Mouse (Mus musculus): Measurements from ENCODE around the gene Aldh2. TPM values are rescaled to one million over a fixed set of nuclear protein-coding genes. Genes with fewer than 3 reads are reported as not detected.
"Not testable (repeated sequence)": the region's sequence is repeated elsewhere in the genome, so short reads cannot be mapped to it uniquely, and the experiment has no call there.

Gene Aldh2
- 95.0 and 119 TPM in 2 replicates for polyA plus RNA-seq (2015; fragmentation: Nextera tagmentation; extraction: Ambion mirVana)

- H3K27me3 ChIP-seq: no peaks in the 10 kb centered on the region
- WGBS: 4% methylated on average over 47 of the region's 47 CpGs
- H3K9me3 ChIP-seq (replicated peaks): no peaks in the 10 kb centered on the region
- H3K27ac ChIP-seq: peak within 1 kb of the TSS; percentile 41
- H3K36me3 ChIP-seq: no peaks in the 10 kb centered on the region
- H3K9ac ChIP-seq: peak within 1 kb of the TSS; percentile 64
- H3K4me1 ChIP-seq (replicated peaks): peaks cover 38% of the 10 kb centered on the region
- peak within 1 kb of the TSS; percentile 61 for H3K4me3 ChIP-seq
- peak within 1 kb of the TSS; percentile 89 for H3K4me2 ChIP-seq
- peak; percentile 85 for ATAC-seq (replicated peaks; ENCODE audit: insufficient number of reproducible peaks, insufficient read depth, low FRiP score, low read depth)
These were observed at the start of gene Aldh2 for GRCm38 (mm10) chr5:121593451-121594401. Aldh2 (minus strand) TSS chr5:121593824.

- H3K27ac ChIP-seq: no peak overlapping the region
- WGBS: 83% methylated on average over 9 of the region's 9 CpGs
- no peaks in the 10 kb centered on the region for H3K4me1 ChIP-seq (replicated peaks)
- H3K36me3 ChIP-seq: no peaks in the 10 kb centered on the region
- no peak overlapping the region for H3K4me3 ChIP-seq
- ATAC-seq (replicated peaks; ENCODE audit: insufficient number of reproducible peaks, insufficient read depth, low FRiP score, low read depth): no peak
- no peaks in the 10 kb centered on the region for H3K9me3 ChIP-seq (replicated peaks)
- no peak overlapping the region for H3K4me2 ChIP-seq
- no peaks in the 10 kb centered on the region for H3K27me3 ChIP-seq
- H3K9ac ChIP-seq: no peak overlapping the region
These were observed 46.0 kb upstream of the Aldh2 start for GRCm38 (mm10) chr5:121639601-121640000.

- Histone ChIP-seq H3K9me3 (replicated peaks) (no peaks in the 10 kb centered on the region), H3K27me3 (no peaks in the 10 kb centered on the region), H3K36me3 (no peaks in the 10 kb centered on the region), H3K4me1 (replicated peaks) (no peaks in the 10 kb centered on the region), H3K4me3 (no peak overlapping the region), H3K9ac (no peak overlapping the region), H3K27ac (no peak overlapping the region), H3K4me2 (no peak overlapping the region)
- WGBS: 79% methylated on average over 6 of the region's 6 CpGs
- ATAC-seq (replicated peaks; ENCODE audit: insufficient number of reproducible peaks, insufficient read depth, low FRiP score, low read depth): no peak
These were observed 43.7 kb upstream of the Aldh2 start for GRCm38 (mm10) chr5:121637296-121637695.

GRCm38 (mm10) chr5:121634668-121635067 is 41.0 kb upstream of the Aldh2 start:
- Histone ChIP-seq H3K27ac (no peak overlapping the region), H3K9me3 (replicated peaks) (no peaks in the 10 kb centered on the region), H3K27me3 (no peaks in the 10 kb centered on the region), H3K4me3 (no peak overlapping the region), H3K36me3 (no peaks in the 10 kb centered on the region), H3K9ac (no peak overlapping the region), H3K4me2 (no peak overlapping the region), H3K4me1 (replicated peaks) (no peaks in the 10 kb centered on the region)
- no peak for ATAC-seq (replicated peaks; ENCODE audit: insufficient number of reproducible peaks, insufficient read depth, low FRiP score, low read depth)
- 86% methylated on average over 5 of the region's 5 CpGs for WGBS

DNA sequence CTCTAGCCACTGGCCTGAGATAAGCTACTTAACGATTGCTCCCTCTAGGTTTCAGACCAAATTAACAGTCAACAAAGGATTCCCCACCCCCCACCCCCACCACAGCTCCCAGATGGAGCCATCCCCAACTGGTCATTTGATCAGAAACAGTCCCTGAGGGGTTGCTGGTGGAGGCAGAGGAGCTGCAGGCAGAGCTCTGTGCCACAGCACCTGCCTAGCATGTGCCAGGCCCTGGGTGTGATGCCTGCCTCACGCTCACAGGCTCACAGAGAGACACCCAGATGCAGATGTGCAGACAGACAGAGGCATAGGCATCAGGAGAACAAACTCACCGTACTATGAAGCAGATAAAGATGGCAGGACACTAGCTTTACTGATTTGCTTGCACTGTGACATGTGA is 39.2 kb upstream of the Aldh2 start:
- Histone ChIP-seq H3K27me3 (no peaks in the 10 kb centered on the region), H3K4me1 (replicated peaks) (no peaks in the 10 kb centered on the region), H3K27ac (no peak overlapping the region), H3K9me3 (replicated peaks) (no peaks in the 10 kb centered on the region), H3K36me3 (no peaks in the 10 kb centered on the region), H3K4me3 (no peak overlapping the region), H3K4me2 (no peak overlapping the region), H3K9ac (no peak overlapping the region)
- ATAC-seq (replicated peaks; ENCODE audit: insufficient number of reproducible peaks, insufficient read depth, low FRiP score, low read depth): no peak
- 35% methylated on average over 3 of the region's 3 CpGs for WGBS

DNA sequence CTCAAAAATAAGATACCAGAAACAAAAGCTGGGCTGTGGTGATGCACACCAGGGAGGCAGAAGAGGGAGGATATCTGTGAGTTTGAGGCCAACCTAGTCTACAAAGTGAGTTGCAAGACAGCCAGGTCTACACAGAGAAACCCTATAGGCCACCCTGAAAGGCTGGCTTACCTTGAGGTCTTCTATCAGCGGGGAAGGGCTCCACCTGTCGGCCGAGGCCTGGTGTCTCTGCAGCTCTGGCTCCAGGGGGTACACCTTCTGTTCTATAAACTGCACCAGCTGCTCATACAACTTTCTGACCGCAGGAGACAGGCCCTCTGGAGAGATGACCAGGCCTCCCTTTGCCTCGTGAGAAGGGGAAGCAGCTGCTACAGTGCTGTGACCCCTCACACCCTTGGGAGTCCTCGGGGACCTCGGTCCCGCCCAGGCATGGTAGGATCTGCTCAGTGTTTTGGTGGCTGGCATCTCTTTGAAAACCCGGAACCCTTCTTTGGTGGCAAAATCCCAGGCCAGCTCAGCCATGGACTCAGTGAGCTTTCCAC is 37.6 kb upstream of the Aldh2 start:
- not testable (repeated sequence) for H3K27ac ChIP-seq; ATAC-seq (replicated peaks; ENCODE audit: insufficient number of reproducible peaks, insufficient read depth, low FRiP score, low read depth)
- 61% methylated on average over 9 of the region's 9 CpGs for WGBS

DNA sequence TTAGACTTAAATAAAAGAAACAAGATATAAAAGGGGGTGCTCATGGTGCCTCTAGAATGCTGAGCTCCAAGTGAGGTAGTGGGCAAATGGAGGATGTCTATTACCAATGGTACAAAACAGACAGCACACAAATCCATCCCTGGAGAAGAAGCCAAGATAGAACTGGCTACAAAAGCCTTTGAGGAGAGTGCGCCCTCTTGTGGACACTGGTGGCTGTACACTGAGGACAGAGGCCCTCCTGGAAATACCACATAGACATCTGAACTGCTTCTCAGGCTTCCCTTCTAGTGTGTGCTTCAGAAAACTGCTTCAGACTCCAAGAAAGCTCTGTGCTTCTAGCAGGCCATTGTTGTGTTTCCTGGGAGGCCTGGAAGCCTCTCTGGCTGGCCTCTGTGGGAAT is 34.2 kb upstream of the Aldh2 start:
- H3K27me3 ChIP-seq: no peaks in the 10 kb centered on the region
- H3K9me3 ChIP-seq (replicated peaks): no peaks in the 10 kb centered on the region
- ATAC-seq (replicated peaks; ENCODE audit: insufficient number of reproducible peaks, insufficient read depth, low FRiP score, low read depth): no peak
- H3K36me3 ChIP-seq: no peaks in the 10 kb centered on the region
- no peak overlapping the region for H3K27ac ChIP-seq
- H3K4me1 ChIP-seq (replicated peaks): no peaks in the 10 kb centered on the region
- WGBS: 0% methylated on average over 1 of the region's 1 CpGs
- no peak overlapping the region for H3K4me2 ChIP-seq
- no peak overlapping the region for H3K4me3 ChIP-seq
- H3K9ac ChIP-seq: no peak overlapping the region

More for the DNA sequence above, 37.6 kb upstream of the Aldh2 start:
- H3K4me2 ChIP-seq; H3K9ac ChIP-seq; H3K27me3 ChIP-seq; H3K9me3 ChIP-seq (replicated peaks); H3K4me3 ChIP-seq; H3K36me3 ChIP-seq; H3K4me1 ChIP-seq (replicated peaks): not testable (repeated sequence)

DNA sequence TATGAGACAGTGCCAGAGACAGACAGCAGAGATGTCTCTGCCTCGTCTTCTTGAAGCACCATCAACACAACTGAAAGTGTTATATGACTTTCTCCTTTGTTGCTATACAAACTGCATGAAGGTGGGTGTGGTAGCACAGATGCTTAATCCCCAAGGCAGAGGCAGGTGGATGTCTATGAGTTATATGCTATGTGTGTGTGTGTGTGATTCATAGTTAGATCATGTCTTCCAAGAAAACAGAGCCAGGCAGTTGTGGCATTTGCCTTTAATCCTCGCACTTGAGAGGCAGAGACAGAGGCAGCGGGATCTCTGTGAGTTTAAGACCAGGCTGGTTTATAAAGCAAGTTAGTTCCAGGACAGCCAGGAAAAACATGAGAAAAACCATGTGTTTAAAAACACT is 29.6 kb upstream of the Aldh2 start:
- WGBS: 84% methylated on average over 3 of the region's 3 CpGs

DNA sequence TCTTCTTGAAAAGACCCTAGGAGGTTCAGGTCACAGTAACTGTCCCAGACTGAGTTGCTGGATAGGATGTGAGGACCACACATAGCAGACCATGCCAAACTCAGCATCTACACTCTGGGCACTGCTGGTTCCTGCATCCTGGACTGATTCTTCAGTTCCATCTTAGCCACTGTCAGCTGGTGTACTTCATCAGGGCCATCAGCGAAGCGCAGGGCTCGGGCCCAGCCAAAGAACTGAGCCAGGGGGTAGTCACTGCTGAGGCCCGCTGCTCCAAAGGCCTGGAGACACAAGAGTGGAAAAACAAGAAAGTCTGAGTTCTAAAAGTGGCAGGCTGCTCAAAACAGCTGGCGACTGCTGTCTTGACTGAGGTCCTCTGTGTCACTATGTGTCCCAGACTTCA is 27.5 kb upstream of the Aldh2 start:
- no peak overlapping the region for H3K27ac ChIP-seq
- H3K9me3 ChIP-seq (replicated peaks): no peaks in the 10 kb centered on the region
- H3K4me3 ChIP-seq: no peak overlapping the region
- no peak for ATAC-seq (replicated peaks; ENCODE audit: insufficient number of reproducible peaks, insufficient read depth, low FRiP score, low read depth)
- no peaks in the 10 kb centered on the region for H3K36me3 ChIP-seq
- no peak overlapping the region for H3K9ac ChIP-seq
- no peaks in the 10 kb centered on the region for H3K27me3 ChIP-seq
- H3K4me1 ChIP-seq (replicated peaks): peaks cover 7% of the 10 kb centered on the region
- WGBS: 92% methylated on average over 5 of the region's 5 CpGs
- no peak overlapping the region for H3K4me2 ChIP-seq

More for the DNA sequence above, 29.6 kb upstream of the Aldh2 start:
- no peak overlapping the region for H3K4me3 ChIP-seq
- H3K27ac ChIP-seq: no peak overlapping the region
- ATAC-seq (replicated peaks; ENCODE audit: insufficient number of reproducible peaks, insufficient read depth, low FRiP score, low read depth): no peak
- H3K27me3 ChIP-seq: no peaks in the 10 kb centered on the region
- H3K9me3 ChIP-seq (replicated peaks): no peaks in the 10 kb centered on the region
- no peaks in the 10 kb centered on the region for H3K36me3 ChIP-seq
- no peak overlapping the region for H3K9ac ChIP-seq
- peaks cover 7% of the 10 kb centered on the region for H3K4me1 ChIP-seq (replicated peaks)
- no peak overlapping the region for H3K4me2 ChIP-seq

GRCm38 (mm10) chr5:121618592-121619513 is 25.2 kb upstream of the Aldh2 start, which contains the start of gene Acad12:
Acad12 (minus strand) TSS chr5:121618938.
- H3K4me3 ChIP-seq: peak within 1 kb of the TSS; percentile 78
- peaks cover 7% of the 10 kb centered on the region for H3K4me1 ChIP-seq (replicated peaks)
- H3K27me3 ChIP-seq: no peaks in the 10 kb centered on the region
- peak within 1 kb of the TSS; percentile 65 for H3K4me2 ChIP-seq
- H3K36me3 ChIP-seq: no peaks in the 10 kb centered on the region
- no peaks in the 10 kb centered on the region for H3K9me3 ChIP-seq (replicated peaks)
- under 1% methylated on average over 55 of the region's 58 CpGs for WGBS
- peak within 1 kb of the TSS; percentile 84 for H3K9ac ChIP-seq
- peak within 1 kb of the TSS; percentile 86 for H3K27ac ChIP-seq
- ATAC-seq (replicated peaks; ENCODE audit: insufficient number of reproducible peaks, insufficient read depth, low FRiP score, low read depth): peak; percentile 88

DNA sequence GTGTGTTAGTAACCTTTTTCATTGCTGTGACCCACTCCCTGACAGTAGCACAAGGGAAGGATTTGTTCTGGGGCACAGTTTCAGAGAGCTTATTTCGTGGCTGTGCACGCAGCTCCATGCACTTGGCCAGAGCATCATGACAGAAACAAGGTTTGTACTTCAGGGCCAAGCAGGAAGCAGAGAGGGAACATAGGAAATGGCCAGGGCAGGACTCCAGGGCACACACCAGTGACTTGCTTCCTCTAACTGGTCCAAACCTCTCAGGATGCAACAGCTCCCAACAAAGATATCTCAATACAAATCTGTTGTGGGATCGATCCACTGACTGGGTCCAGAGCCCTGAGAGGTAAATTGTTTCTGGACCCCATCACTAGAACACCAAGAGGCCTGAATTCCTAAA is 21.3 kb upstream of the Aldh2 start:
- H3K27ac ChIP-seq; H3K9me3 ChIP-seq (replicated peaks); H3K4me3 ChIP-seq; H3K27me3 ChIP-seq; H3K9ac ChIP-seq; H3K4me2 ChIP-seq; ATAC-seq (replicated peaks; ENCODE audit: insufficient number of reproducible peaks, insufficient read depth, low FRiP score, low read depth); H3K36me3 ChIP-seq; H3K4me1 ChIP-seq (replicated peaks): not testable (repeated sequence)
- WGBS: 72% methylated on average over 3 of the region's 3 CpGs
